Mouse (Mus musculus) neural tube, embryonic 14.5 days (tissue): ENCODE data around the gene 0610012G03Rik. TPM values are rescaled to one million over a fixed set of nuclear protein-coding genes. Genes with fewer than 3 reads are reported as not detected.

Source experiments
- ATAC-seq: fragments of 200-750 bp; cut with Nextera tagmentation; 2 replicates; pipeline ENCODE4 v1.8.0; 2017; ENCODE audit warnings: low read depth, mild to moderate bottlenecking, moderate TSS enrichment, moderate library complexity
- H3K27ac ChIP-seq: fragments of 300-500 bp; sonication (generic); 2 replicates; pipeline ENCODE4 v1.5.1; 2014; ENCODE audit warnings: low read depth, mild to moderate bottlenecking, control low read depth, low read length, moderate library complexity, mixed read lengths
- H3K27me3 ChIP-seq: fragments of 300-500 bp; sonication (generic); 2 replicates; pipeline ENCODE4 v1.6.1; 2014; ENCODE audit warnings: low read length; ENCODE audit not compliant: control insufficient read depth, insufficient read depth
- H3K36me3 ChIP-seq: fragments of 300-500 bp; sonication (generic); 2 replicates; pipeline ENCODE4 v1.6.1; 2014; ENCODE audit warnings: low read length, mixed read lengths; ENCODE audit not compliant: control insufficient read depth, insufficient read depth
- H3K4me1 ChIP-seq: fragments of 300-500 bp; sonication (generic); 2 replicates; pipeline ENCODE4 v1.6.1; 2014; ENCODE audit warnings: low read length; ENCODE audit not compliant: control insufficient read depth, insufficient read depth
- H3K4me2 ChIP-seq: fragments of 300-500 bp; sonication (generic); 2 replicates; pipeline ENCODE4 v1.6.1; 2014; ENCODE audit warnings: mild to moderate bottlenecking, low read depth, low read length, control low read depth
- H3K4me3 ChIP-seq: fragments of 300-500 bp; sonication (generic); 2 replicates; pipeline ENCODE4 v1.5.1; 2014; ENCODE audit warnings: low read depth, low read length, control low read depth, mixed read lengths
- H3K9ac ChIP-seq: fragments of 300-500 bp; sonication (generic); replicated peaks from 2 replicates; pipeline ENCODE4 v1.6.1; 2014; ENCODE audit warnings: low read depth, mild to moderate bottlenecking, control low read depth, low read length, mixed read lengths
- H3K9me3 ChIP-seq: fragments of 300-500 bp; sonication (generic); 2 replicates; pipeline ENCODE4 v1.6.1; 2016; ENCODE audit warnings: low read length; ENCODE audit not compliant: control insufficient read depth
- WGBS: fragments of 180-500 bp; shearing (Covaris S2); extraction: QIAGEN DNeasy Blood & Tissue Kit; methylation state at CpG from one replicate; pipeline ENCODE4 v1.1.7; 2014; 5-methylcytosine and 5-hydroxymethylcytosine counted together
- polyA plus RNA-seq: library from polyadenylated mRNA; unstranded; fragments of >200 nt; fragmentation: Nextera tagmentation; extraction: Ambion mirVana; gene quantifications from 2 replicates; pipeline ENCODE4 v1.2.1, GENCODE M21; 2014

The 0610012G03Rik gene
- polyA plus RNA-seq = 115 and 124 TPM in 2 replicates

- under 1% methylated on average over 46 of the region's 55 CpGs for WGBS
- no peaks in the 10 kb centered on the region for H3K9me3 ChIP-seq
- H3K9ac ChIP-seq = peak within 1 kb of the TSS; percentile 93
- H3K27ac ChIP-seq = peak within 1 kb of the TSS; percentile 93
- peak within 1 kb of the TSS; percentile 93 for H3K4me3 ChIP-seq
- H3K27me3 ChIP-seq = no peaks in the 10 kb centered on the region
- H3K4me1 ChIP-seq = peaks cover 27% of the 10 kb centered on the region
- peak within 1 kb of the TSS; percentile 85 for H3K4me2 ChIP-seq
- ATAC-seq = peak; percentile 91
- H3K36me3 ChIP-seq = no peaks in the 10 kb centered on the region
These were observed at the start of gene 0610012G03Rik, which contains the start of gene Ncbp2 for GRCm38 (mm10) chr16:31948345-31948774. 0610012G03Rik (minus strand) TSS chr16:31948494. Ncbp2 (plus strand) TSS chr16:31948513.

GRCm38 (mm10) chr16:31996371-31996770 is 48.1 kb upstream of the 0610012G03Rik start:
- H3K27ac ChIP-seq = no peak overlapping the region
- no peak overlapping the region for H3K4me2 ChIP-seq
- H3K4me1 ChIP-seq = peaks cover 4% of the 10 kb centered on the region; the same call in 1 of the 2 replicates
- H3K9ac ChIP-seq = no peak overlapping the region
- H3K9me3 ChIP-seq = no peaks in the 10 kb centered on the region
- no peaks in the 10 kb centered on the region for H3K27me3 ChIP-seq
- WGBS = 89% methylated on average over 5 of the region's 5 CpGs
- H3K4me3 ChIP-seq = no peak overlapping the region
- no peaks in the 10 kb centered on the region for H3K36me3 ChIP-seq
- no peak for ATAC-seq

- ATAC-seq = no peak
- Histone ChIP-seq H3K9ac (no peak overlapping the region), H3K27ac (no peak overlapping the region), H3K27me3 (no peaks in the 10 kb centered on the region), H3K36me3 (peaks cover 9% of the 10 kb centered on the region; the same call in 1 of the 2 replicates), H3K9me3 (no peaks in the 10 kb centered on the region), H3K4me3 (no peak overlapping the region), H3K4me1 (no peaks in the 10 kb centered on the region), H3K4me2 (no peak overlapping the region)
These were observed 45.7 kb upstream of the 0610012G03Rik start for GRCm38 (mm10) chr16:31993946-31994345.

GRCm38 (mm10) chr16:31993195-31993594 is 44.9 kb upstream of the 0610012G03Rik start:
- Histone ChIP-seq H3K27ac (no peak overlapping the region), H3K36me3 (peaks cover 16% of the 10 kb centered on the region), H3K4me3 (no peak overlapping the region), H3K4me2 (no peak overlapping the region), H3K27me3 (no peaks in the 10 kb centered on the region), H3K9me3 (no peaks in the 10 kb centered on the region), H3K9ac (no peak overlapping the region), H3K4me1 (no peaks in the 10 kb centered on the region)
- 97% methylated on average over 4 of the region's 4 CpGs for WGBS
- ATAC-seq = no peak

GRCm38 (mm10) chr16:31992039-31992438 is 43.7 kb upstream of the 0610012G03Rik start:
- no peaks in the 10 kb centered on the region for H3K4me1 ChIP-seq
- no peaks in the 10 kb centered on the region for H3K9me3 ChIP-seq
- H3K36me3 ChIP-seq = peaks cover 16% of the 10 kb centered on the region
- H3K4me3 ChIP-seq = no peak overlapping the region
- no peak overlapping the region for H3K27ac ChIP-seq
- no peak overlapping the region for H3K9ac ChIP-seq
- WGBS = 59% methylated on average over 1 of the region's 1 CpGs
- ATAC-seq = no peak
- no peaks in the 10 kb centered on the region for H3K27me3 ChIP-seq
- no peak overlapping the region for H3K4me2 ChIP-seq

GRCm38 (mm10) chr16:31980946-31981345 is 32.7 kb upstream of the 0610012G03Rik start:
- Histone ChIP-seq H3K27me3 (no peaks in the 10 kb centered on the region), H3K9me3 (no peaks in the 10 kb centered on the region), H3K9ac (no peak overlapping the region), H3K4me2 (no peak overlapping the region), H3K36me3 (peaks cover 11% of the 10 kb centered on the region; the same call in 1 of the 2 replicates), H3K4me3 (no peak overlapping the region), H3K27ac (no peak overlapping the region), H3K4me1 (no peaks in the 10 kb centered on the region)
- WGBS = 82% methylated on average over 5 of the region's 5 CpGs
- no peak for ATAC-seq

GRCm38 (mm10) chr16:31979501-31979900 is 31.2 kb upstream of the 0610012G03Rik start:
- Histone ChIP-seq H3K27ac (no peak overlapping the region), H3K9me3 (no peaks in the 10 kb centered on the region), H3K4me3 (no peak overlapping the region), H3K9ac (no peak overlapping the region), H3K36me3 (peaks cover 16% of the 10 kb centered on the region; the same call in 1 of the 2 replicates), H3K4me1 (no peaks in the 10 kb centered on the region), H3K4me2 (no peak overlapping the region), H3K27me3 (no peaks in the 10 kb centered on the region)
- 94% methylated on average over 3 of the region's 3 CpGs for WGBS
- ATAC-seq = no peak

- Histone ChIP-seq H3K9ac (no peak overlapping the region), H3K36me3 (peaks cover 22% of the 10 kb centered on the region; the same call in 1 of the 2 replicates), H3K27me3 (no peaks in the 10 kb centered on the region), H3K4me3 (no peak overlapping the region), H3K4me2 (no peak overlapping the region), H3K9me3 (no peaks in the 10 kb centered on the region), H3K27ac (no peak overlapping the region), H3K4me1 (no peaks in the 10 kb centered on the region)
- 95% methylated on average over 4 of the region's 4 CpGs for WGBS
- ATAC-seq = no peak
These were observed 27.0 kb upstream of the 0610012G03Rik start for GRCm38 (mm10) chr16:31975258-31975657.

- no peak overlapping the region for H3K9ac ChIP-seq
- 94% methylated on average over 7 of the region's 7 CpGs for WGBS
- no peak overlapping the region for H3K4me3 ChIP-seq
- H3K9me3 ChIP-seq = no peaks in the 10 kb centered on the region
- peaks cover 41% of the 10 kb centered on the region for H3K36me3 ChIP-seq
- H3K27me3 ChIP-seq = no peaks in the 10 kb centered on the region
- H3K27ac ChIP-seq = no peak overlapping the region
- H3K4me2 ChIP-seq = no peak overlapping the region
- H3K4me1 ChIP-seq = no peaks in the 10 kb centered on the region
- ATAC-seq = no peak
These were observed 14.9 kb upstream of the 0610012G03Rik start for GRCm38 (mm10) chr16:31963224-31963623.
